Mouse (Mus musculus): ENCODE results near the gene Agxt. TPM values are rescaled to one million over a fixed set of nuclear protein-coding genes. Genes with fewer than 3 reads are reported as not detected.

Gene Agxt
- polyA plus RNA-seq, 1 experiment from 2014 or later, result not detected

DNA sequence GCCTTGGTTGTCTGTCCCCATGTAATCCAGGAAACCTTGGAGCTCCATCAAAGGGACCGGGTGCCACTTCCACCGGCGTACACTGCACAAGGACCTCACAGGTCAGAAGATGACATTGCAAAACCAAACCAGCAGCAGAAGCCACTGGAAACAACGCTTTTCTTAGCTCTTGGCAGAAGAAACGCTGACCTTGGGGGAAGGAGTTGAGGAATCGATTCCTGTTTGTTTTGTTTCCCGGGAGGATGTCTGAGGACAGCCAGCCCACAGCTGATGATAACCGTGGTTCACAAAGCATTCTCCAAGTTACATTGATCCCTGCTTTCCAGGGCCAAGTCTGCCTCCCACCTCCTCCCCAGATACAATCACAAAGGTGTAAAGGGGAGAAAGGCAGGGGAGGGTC, 11.0 kb upstream of the Agxt start:
- Histone ChIP-seq H3K27me3 (no peaks in the 10 kb centered on the region; the same call in 1 of the 2 replicates), H3K4me3 (no peak overlapping the region), H3K9me3 (no peaks in the 10 kb centered on the region), H3K4me2 (replicated peaks) (no peak overlapping the region), H3K27ac (peak overlapping the region; percentile 63), H3K9ac (no peak overlapping the region), H3K36me3 (no peaks in the 10 kb centered on the region), H3K4me1 (peaks cover 13% of the 10 kb centered on the region)
- ATAC-seq (ENCODE audit: low FRiP score, low read depth), result no peak
- 79% methylated on average over 8 of the region's 8 CpGs for WGBS

DNA sequence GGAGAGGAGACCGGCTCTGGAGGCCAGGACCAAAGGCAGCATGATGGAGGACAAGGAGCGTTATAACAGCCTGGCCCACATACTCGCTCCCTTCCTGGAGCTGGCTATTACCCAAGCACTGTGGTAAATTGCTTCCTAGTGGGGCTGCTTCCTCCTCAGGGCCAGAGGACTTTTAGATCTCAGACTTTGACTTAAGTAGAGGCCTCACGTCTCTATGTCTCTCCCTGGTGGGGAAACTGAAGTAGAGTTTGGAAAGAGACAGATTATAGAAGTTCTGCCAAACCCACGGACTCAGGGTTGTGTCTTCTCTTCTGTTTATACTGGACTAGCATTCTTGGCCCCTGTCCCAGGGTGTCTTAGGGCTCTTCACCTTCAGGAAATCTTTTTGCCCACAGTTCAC, 9.8 kb upstream of the Agxt start:
- Histone ChIP-seq H3K36me3 (no peaks in the 10 kb centered on the region), H3K9ac (no peak overlapping the region), H3K27ac (no peak overlapping the region), H3K27me3 (no peaks in the 10 kb centered on the region; the same call in 1 of the 2 replicates), H3K9me3 (no peaks in the 10 kb centered on the region), H3K4me2 (replicated peaks) (no peak overlapping the region), H3K4me3 (no peak overlapping the region), H3K4me1 (peaks cover 17% of the 10 kb centered on the region)
- no peak for ATAC-seq (ENCODE audit: low FRiP score, low read depth)
- 56% methylated on average over 5 of the region's 5 CpGs for WGBS

DNA sequence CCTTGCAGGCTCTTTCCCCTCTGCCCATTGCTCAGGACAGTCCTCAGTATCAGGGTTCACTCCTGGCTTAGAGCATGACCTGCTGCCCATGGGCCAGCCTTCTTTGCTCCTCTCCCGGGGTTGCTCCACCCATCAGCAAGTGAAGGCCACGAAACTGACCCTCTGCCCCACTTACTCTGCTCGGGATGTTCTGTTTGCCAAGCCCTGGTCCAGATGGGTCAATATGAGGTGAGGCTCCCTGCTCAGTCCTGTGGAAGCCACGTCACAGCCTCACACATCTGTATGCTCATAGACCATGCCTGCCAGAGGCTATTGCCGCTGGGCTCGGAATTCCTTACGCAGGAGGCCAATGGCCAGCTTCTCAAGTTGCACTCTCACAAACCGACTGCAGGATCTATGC, 6.8 kb upstream of the Agxt start:
- no peaks in the 10 kb centered on the region for H3K9me3 ChIP-seq
- H3K27ac ChIP-seq, result no peak overlapping the region
- 73% methylated on average over 8 of the region's 8 CpGs for WGBS
- H3K9ac ChIP-seq, result no peak overlapping the region
- H3K4me3 ChIP-seq, result no peak overlapping the region
- no peak overlapping the region for H3K4me2 ChIP-seq (replicated peaks)
- no peaks in the 10 kb centered on the region for H3K36me3 ChIP-seq
- H3K4me1 ChIP-seq, result peaks cover 21% of the 10 kb centered on the region
- no peaks in the 10 kb centered on the region for H3K27me3 ChIP-seq
- no peak for ATAC-seq (ENCODE audit: low FRiP score, low read depth)

DNA sequence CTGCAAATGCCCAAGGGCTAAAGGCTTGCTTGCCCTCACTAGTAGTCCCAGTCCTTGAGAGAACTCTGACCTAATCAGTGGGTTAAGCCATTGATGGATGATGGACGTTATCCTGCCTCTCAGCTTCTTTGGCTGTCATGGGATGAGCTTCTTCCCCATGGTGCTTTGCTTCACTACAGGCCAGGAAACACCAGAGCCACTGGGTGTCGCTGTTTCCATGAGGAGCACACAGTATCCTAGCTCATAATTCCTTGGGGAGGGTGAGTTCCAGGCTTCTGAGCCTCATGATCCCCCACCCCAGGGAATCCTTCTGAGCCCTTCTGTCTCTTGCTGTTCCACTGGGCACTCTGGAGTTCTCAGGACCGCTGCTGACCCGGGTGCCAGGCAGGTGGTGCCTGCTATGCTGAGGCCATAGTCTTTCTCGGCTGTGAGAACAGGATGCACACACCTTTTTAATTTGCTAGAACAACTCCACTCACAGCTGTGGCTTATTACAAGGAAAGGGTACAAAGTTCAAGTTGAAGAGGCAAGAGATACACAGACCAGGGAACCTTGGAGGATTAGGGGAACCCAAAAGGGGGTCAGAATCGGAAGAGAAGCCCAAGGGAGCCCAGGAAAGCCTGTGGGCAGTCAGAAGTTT, 6.2 kb upstream of the Agxt start:
- ATAC-seq (ENCODE audit: low FRiP score, low read depth), result peak; percentile 58; the same call in 1 of the 2 replicates
- 0 out of 2 replicates have a peak overlapping the region, but pooled peaks have one; percentile 31 for H3K9ac ChIP-seq
- no peak overlapping the region for H3K27ac ChIP-seq
- WGBS, result 12% methylated on average over 6 of the region's 6 CpGs
- H3K4me1 ChIP-seq, result peaks cover 17% of the 10 kb centered on the region
- 0 out of 2 replicates have a peak overlapping the region, but pooled peaks have one; percentile 25 for H3K4me2 ChIP-seq (replicated peaks)
- H3K36me3 ChIP-seq, result no peaks in the 10 kb centered on the region
- no peaks in the 10 kb centered on the region for H3K9me3 ChIP-seq
- no peaks in the 10 kb centered on the region for H3K27me3 ChIP-seq
- H3K4me3 ChIP-seq, result no peak overlapping the region

DNA sequence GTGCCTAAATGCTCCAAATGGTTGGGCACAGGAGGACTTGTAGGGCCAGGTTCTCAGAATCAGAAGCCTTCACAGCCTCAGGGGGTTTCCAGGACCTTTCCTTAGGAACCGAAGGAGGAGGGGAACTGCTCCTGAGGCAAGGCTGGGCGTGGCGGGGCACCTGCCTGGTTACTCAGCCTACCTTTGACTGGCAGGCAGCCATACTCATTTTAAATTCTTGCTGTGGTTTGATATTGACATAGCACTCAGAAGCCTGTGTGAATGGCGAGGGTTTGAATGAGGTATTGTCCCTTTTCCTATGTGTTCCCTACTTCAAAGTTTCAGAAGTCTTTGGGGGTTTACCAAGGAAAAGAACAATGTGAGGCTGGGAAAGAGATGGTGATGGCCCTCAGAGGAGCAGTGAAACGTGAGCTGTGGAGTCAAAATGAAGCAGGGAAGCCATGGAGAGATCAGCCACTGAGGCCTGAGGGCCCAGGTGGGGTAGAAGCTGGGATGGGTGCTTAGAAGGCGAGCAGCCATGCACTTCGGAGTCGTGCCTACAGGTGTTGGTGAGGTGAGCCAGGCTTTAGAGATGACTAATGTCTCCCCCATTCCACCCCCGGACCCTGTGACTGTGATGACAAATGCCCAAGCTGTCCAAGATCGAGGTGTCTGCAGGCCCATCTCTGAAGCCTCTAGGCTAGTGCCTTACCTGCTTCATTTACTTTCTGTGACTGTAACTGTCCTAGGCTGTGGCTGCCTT, 4.6 kb upstream of the Agxt start:
- no peak overlapping the region for H3K4me3 ChIP-seq
- H3K4me2 ChIP-seq (replicated peaks), result no peak overlapping the region
- H3K27ac ChIP-seq, result no peak overlapping the region
- H3K36me3 ChIP-seq, result no peaks in the 10 kb centered on the region
- H3K9ac ChIP-seq, result no peak overlapping the region
- ATAC-seq (ENCODE audit: low FRiP score, low read depth), result no peak
- no peaks in the 10 kb centered on the region for H3K9me3 ChIP-seq
- H3K27me3 ChIP-seq, result no peaks in the 10 kb centered on the region
- whole genome bisulfite sequencing, result 67% methylated on average over 10 of the region's 10 CpGs
- peaks cover 11% of the 10 kb centered on the region; the same call in 1 of the 2 replicates for H3K4me1 ChIP-seq

DNA sequence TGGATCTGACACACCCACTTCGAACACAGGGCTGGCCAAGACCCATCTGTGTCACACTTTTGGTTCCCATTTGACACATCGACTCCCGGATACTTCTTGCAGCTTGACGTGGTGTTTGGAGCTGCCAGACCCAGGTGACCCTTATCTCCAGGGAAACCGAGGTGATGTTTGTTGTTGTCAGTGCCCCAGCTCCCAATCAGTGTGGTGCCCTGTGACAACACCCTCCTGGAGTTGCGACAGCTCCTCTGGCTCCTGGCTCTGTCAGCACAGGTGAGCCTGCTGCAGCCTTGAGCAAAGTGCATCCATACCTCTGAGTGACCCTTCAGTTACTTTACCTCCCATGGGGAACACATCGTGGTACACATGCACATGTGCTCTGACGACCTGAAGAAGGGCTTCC, 2.4 kb upstream of the Agxt start:
- Histone ChIP-seq H3K36me3 (no peaks in the 10 kb centered on the region), H3K4me3 (no peak overlapping the region), H3K4me1 (peaks cover 11% of the 10 kb centered on the region; the same call in 1 of the 2 replicates), H3K27ac (no peak overlapping the region), H3K9ac (no peak overlapping the region), H3K9me3 (no peaks in the 10 kb centered on the region), H3K27me3 (no peaks in the 10 kb centered on the region), H3K4me2 (replicated peaks) (no peak overlapping the region)
- ATAC-seq (ENCODE audit: low FRiP score, low read depth), result no peak
- WGBS, result 58% methylated on average over 8 of the region's 8 CpGs

DNA sequence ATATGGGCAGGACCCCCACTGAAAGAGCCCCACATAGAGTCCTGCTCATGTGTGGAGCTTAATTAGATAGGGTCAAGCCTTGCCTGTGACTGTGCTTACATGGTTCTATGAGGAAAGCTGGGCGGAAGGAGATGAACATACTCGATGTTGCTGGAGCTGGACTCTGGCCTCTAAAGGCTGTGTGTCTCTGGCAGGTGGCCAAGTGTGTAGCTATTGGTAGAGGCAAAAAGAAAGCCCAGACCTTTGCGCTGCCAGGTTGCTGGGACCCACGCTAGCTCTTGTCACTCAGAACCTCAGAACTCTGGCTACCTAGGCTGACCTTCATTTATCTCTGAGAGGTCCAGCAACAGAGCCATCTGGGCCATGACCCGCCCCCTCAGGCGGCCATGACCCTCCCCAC, 3.5 kb downstream of the Agxt start:
- Histone ChIP-seq H3K27ac (no peak overlapping the region), H3K9ac (no peak overlapping the region), H3K27me3 (no peaks in the 10 kb centered on the region), H3K4me3 (no peak overlapping the region), H3K4me2 (replicated peaks) (no peak overlapping the region), H3K4me1 (no peaks in the 10 kb centered on the region), H3K36me3 (no peaks in the 10 kb centered on the region), H3K9me3 (no peaks in the 10 kb centered on the region)
- WGBS, result 80% methylated on average over 6 of the region's 6 CpGs
- ATAC-seq (ENCODE audit: low FRiP score, low read depth), result no peak

DNA sequence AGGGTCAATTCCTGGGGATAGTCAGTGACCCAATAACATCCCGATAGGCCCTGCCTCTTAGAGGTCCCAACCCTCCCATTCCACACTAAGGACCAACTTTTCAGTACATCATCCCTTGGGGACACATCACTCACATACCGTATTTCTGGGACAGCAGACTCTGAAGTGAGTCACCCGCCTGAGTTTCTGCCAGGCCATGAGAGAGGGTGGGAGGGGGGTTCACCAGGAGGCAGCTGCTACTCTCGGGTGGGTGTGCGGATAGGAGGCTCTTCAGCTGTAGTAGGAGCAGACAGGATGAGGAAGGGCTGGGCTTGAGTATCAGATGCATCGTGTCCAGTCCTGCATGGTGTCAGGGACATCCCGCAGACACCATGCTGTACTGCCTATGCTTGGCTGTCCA, 4.7 kb downstream of the Agxt start:
- no peak for ATAC-seq (ENCODE audit: low FRiP score, low read depth)
- Histone ChIP-seq H3K27me3 (no peaks in the 10 kb centered on the region), H3K36me3 (no peaks in the 10 kb centered on the region), H3K9me3 (no peaks in the 10 kb centered on the region), H3K4me2 (replicated peaks) (no peak overlapping the region), H3K27ac (no peak overlapping the region), H3K4me3 (no peak overlapping the region), H3K4me1 (no peaks in the 10 kb centered on the region), H3K9ac (no peak overlapping the region)
- WGBS, result 82% methylated on average over 7 of the region's 7 CpGs

DNA sequence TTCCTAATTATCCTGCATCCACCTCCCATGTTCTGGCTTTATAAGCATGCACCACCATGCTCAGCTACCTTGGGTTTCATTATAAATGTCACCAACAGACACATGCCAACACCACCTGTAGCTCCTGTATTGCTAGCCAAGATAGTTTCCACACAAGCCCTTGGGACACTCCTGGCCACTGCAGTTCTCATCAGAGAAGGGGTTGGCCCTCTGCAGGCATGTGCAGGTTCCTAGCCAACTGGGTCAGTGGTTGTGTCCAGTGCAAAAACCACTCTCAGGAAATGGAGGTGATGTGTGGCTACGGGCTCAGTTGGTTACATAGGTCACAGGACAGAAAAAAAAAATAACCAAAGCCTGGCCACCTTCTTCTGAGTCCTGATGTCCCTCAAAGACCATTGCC, 7.8 kb downstream of the Agxt start:
- Histone ChIP-seq H3K4me1 (no peaks in the 10 kb centered on the region), H3K4me2 (replicated peaks) (no peak overlapping the region), H3K9ac (no peak overlapping the region), H3K27ac (no peak overlapping the region), H3K36me3 (no peaks in the 10 kb centered on the region), H3K4me3 (no peak overlapping the region), H3K9me3 (no peaks in the 10 kb centered on the region), H3K27me3 (no peaks in the 10 kb centered on the region)
- WGBS, result 80% methylated on average over 1 of the region's 1 CpGs
- ATAC-seq (ENCODE audit: low FRiP score, low read depth), result no peak

DNA sequence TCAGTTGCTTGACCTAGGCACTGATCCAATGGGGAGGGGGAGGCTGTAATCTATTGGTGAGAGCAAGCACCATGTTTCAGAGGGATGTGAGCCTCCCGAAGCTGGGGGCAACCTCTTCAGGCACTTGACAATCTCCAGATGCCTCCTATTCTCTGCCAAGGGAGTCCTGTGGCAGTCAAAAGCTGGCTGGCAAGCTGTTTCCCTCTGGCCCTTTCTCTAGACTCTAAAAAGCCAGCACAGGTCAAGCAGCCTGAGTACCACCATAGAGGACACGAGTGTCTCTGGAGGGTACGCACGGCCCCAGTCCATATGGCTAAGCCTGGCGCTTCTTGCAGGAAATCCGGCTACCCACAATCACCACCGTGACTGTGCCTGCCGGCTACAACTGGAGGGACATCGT, 9.1 kb downstream of the Agxt start:
- Histone ChIP-seq H3K9me3 (no peaks in the 10 kb centered on the region), H3K27me3 (0 out of 2 replicates have a peak, but pooled peaks cover 2% of the 10 kb centered on the region), H3K27ac (no peak overlapping the region), H3K4me2 (replicated peaks) (no peak overlapping the region), H3K4me1 (no peaks in the 10 kb centered on the region), H3K9ac (no peak overlapping the region), H3K4me3 (no peak overlapping the region), H3K36me3 (no peaks in the 10 kb centered on the region)
- ATAC-seq (ENCODE audit: low FRiP score, low read depth), result no peak
- WGBS, result 77% methylated on average over 9 of the region's 9 CpGs

DNA sequence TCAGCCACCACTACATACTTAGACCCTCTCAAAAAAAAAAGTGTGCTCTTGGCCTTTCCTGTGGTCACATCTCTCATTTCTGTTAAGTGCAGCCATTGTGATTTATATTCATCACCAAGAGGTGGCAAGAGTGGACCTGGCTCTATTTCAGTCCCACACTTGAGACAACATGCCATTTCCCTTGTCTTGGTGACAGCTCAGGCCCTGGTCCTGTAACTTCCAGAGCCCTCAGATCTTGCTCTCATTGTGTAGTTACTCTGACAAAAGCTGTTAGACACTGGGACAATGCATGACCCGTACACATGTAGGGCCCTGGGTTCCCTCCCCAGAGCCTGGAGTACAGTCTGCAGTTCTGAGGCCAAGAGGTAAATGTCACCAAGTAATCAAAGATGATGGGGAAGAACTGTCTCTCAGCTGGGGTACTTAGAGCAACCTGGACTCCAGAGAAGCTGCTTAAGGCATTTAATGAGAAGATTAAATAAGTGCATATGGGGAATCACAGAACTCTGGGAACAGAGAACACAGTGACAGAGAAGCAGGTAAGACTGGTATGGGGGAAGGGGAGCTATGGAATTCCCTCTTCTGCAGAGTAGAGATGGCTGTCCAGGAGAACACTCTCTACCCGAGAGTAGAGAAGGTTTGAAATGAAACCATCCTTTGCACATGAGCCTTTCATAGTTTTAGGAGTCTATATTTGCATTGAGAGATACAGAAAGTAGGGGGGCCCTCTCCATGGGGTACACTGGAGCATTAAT, 16.0 kb downstream of the Agxt start:
- ATAC-seq (ENCODE audit: low FRiP score, low read depth), result no peak
- Histone ChIP-seq H3K27me3 (0 out of 2 replicates have a peak, but pooled peaks cover 2% of the 10 kb centered on the region), H3K27ac (no peak overlapping the region), H3K36me3 (no peaks in the 10 kb centered on the region), H3K9ac (no peak overlapping the region), H3K4me1 (no peaks in the 10 kb centered on the region), H3K4me2 (replicated peaks) (no peak overlapping the region), H3K4me3 (no peak overlapping the region), H3K9me3 (no peaks in the 10 kb centered on the region)
- WGBS, result 66% methylated on average over 2 of the region's 2 CpGs

DNA sequence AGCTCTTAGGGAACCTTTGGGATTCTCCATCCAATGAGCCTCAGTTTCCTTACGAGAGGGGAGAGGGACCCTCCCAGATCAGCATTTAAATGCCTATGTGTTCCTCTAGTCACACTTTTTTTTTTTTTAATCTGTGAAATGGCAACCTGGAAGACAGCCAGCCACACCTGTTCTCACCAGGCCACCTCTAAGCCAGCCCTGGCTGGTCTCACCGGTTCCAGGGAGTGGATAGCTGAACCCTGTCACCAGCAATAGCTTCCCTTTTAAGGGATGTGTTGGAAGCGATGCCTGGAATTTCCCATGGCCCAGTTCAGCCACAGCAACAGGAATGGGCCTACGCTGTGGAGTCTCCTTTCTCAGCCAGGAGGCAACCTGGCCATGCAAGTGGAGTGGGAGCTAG, 22.5 kb downstream of the Agxt start:
- Histone ChIP-seq H3K4me2 (replicated peaks) (no peak overlapping the region), H3K36me3 (no peaks in the 10 kb centered on the region), H3K27ac (no peak overlapping the region), H3K9me3 (no peaks in the 10 kb centered on the region), H3K27me3 (no peaks in the 10 kb centered on the region), H3K9ac (no peak overlapping the region), H3K4me1 (peaks cover 10% of the 10 kb centered on the region; the same call in 1 of the 2 replicates), H3K4me3 (no peak overlapping the region)
- 70% methylated on average over 4 of the region's 4 CpGs for WGBS
- ATAC-seq (ENCODE audit: low FRiP score, low read depth), result no peak

All from limb, embryonic 13.5 days (tissue).